Mouse (Mus musculus): ENCODE data around the gene Ermn. TPM values are rescaled to one million over a fixed set of nuclear protein-coding genes. Genes with fewer than 3 reads are reported as not detected.
A peak's percentile ranks its signal among the peaks of the same experiment; 100 is the strongest.

Gene Ermn
- polyA plus RNA-seq, 1 experiment from 2014 or later = not detected

GRCm38 (mm10) chr2:57997752-57998430 is 54.8 kb downstream of the Ermn start, which contains the start of gene Galnt5:
Gene Galnt5 (plus strand): TSS chr2:57997884.
- WGBS = 14% methylated on average over 12 of the region's 12 CpGs
- peak within 1 kb of the TSS; percentile 36 for H3K9ac ChIP-seq
- peak within 1 kb of the TSS; percentile 30 for H3K4me3 ChIP-seq (ENCODE audit: low read depth, low read length)
- no peaks in the 10 kb centered on the region for H3K27me3 ChIP-seq (ENCODE audit: insufficient read depth, low read length)
- no peaks in the 10 kb centered on the region for H3K9me3 ChIP-seq (ENCODE audit: low read depth, low read length)
- H3K4me1 ChIP-seq (ENCODE audit: insufficient read depth) = no peaks in the 10 kb centered on the region
- DNase-seq (peak; percentile 66), ATAC-seq (ENCODE audit: insufficient read depth) (peak; percentile 84)
- H3K27ac ChIP-seq (ENCODE audit: low read depth) = peak within 1 kb of the TSS; percentile 21; the same call in 1 of the 2 replicates
- no peaks in the 10 kb centered on the region for H3K36me3 ChIP-seq (ENCODE audit: insufficient read depth)
- no peak for TF ChIP-seq CTCF (IDR thresholded peaks at IDR 0.05; ENCODE audit: low read depth)
- peak within 1 kb of the TSS; percentile 61 for H3K4me2 ChIP-seq

Other genes starting within 250 kb of the Ermn start
- gene Galnt5, start 55.0 kb downstream of the Ermn start, polyA plus RNA-seq (2014; fragmentation: Nextera tagmentation; extraction: Ambion mirVana) = 1.3 and 1.8 TPM in 2 replicates
- gene Cytip, start 142.7 kb upstream of the Ermn start, polyA plus RNA-seq (2014; fragmentation: Nextera tagmentation; extraction: Ambion mirVana) = 1.1 and 1.3 TPM in 2 replicates

Measured in lung, embryonic 14.5 days (tissue).